Mouse (Mus musculus): ENCODE results near the gene A730071L15Rik. TPM values are rescaled to one million over a fixed set of nuclear protein-coding genes. Genes with fewer than 3 reads are reported as not detected.

The A730071L15Rik gene
- total RNA-seq (2017): 0.63 TPM in 1 of 2 replicates, not detected in the other

- ATAC-seq (replicated peaks in 1 of 2; ENCODE audit: insufficient read depth in 1 of 2, low FRiP score in 2 of 2, low TSS enrichment in 1 of 2, low read depth in 1 of 2, poor library complexity in 2 of 2, severe bottlenecking in 2 of 2): peak; percentile 3 to 46; a peak in 2 of 4 replicates
Observed at GRCm38 (mm10) chr11:6199410-6200086, at the start of gene A730071L15Rik. TSS of gene A730071L15Rik (plus strand) at chr11:6200029.

GRCm38 (mm10) chr11:6152864-6153263, 47.0 kb upstream of the A730071L15Rik start:
- no peak for ATAC-seq (replicated peaks in 1 of 2; ENCODE audit: insufficient read depth in 1 of 2, low FRiP score in 2 of 2, low TSS enrichment in 1 of 2, low read depth in 1 of 2, poor library complexity in 2 of 2, severe bottlenecking in 2 of 2)

- 0 out of 4 replicates have a peak, but pooled peaks of 1 of the 2 experiments have one; percentile 36 for ATAC-seq (replicated peaks in 1 of 2; ENCODE audit: insufficient read depth in 1 of 2, low FRiP score in 2 of 2, low TSS enrichment in 1 of 2, low read depth in 1 of 2, poor library complexity in 2 of 2, severe bottlenecking in 2 of 2)
Observed at GRCm38 (mm10) chr11:6154211-6154701, 45.6 kb upstream of the A730071L15Rik start.

- ATAC-seq (replicated peaks in 1 of 2; ENCODE audit: insufficient read depth in 1 of 2, low FRiP score in 2 of 2, low TSS enrichment in 1 of 2, low read depth in 1 of 2, poor library complexity in 2 of 2, severe bottlenecking in 2 of 2): no peak
Observed at GRCm38 (mm10) chr11:6156651-6157050, 43.2 kb upstream of the A730071L15Rik start.

- no peak for ATAC-seq (replicated peaks in 1 of 2; ENCODE audit: insufficient read depth in 1 of 2, low FRiP score in 2 of 2, low TSS enrichment in 1 of 2, low read depth in 1 of 2, poor library complexity in 2 of 2, severe bottlenecking in 2 of 2)
Observed at GRCm38 (mm10) chr11:6157119-6157518, 42.7 kb upstream of the A730071L15Rik start.

GRCm38 (mm10) chr11:6158515-6158914, 41.3 kb upstream of the A730071L15Rik start:
- no peak for ATAC-seq (replicated peaks in 1 of 2; ENCODE audit: insufficient read depth in 1 of 2, low FRiP score in 2 of 2, low TSS enrichment in 1 of 2, low read depth in 1 of 2, poor library complexity in 2 of 2, severe bottlenecking in 2 of 2)

GRCm38 (mm10) chr11:6159704-6160275, 40.0 kb upstream of the A730071L15Rik start:
- ATAC-seq (replicated peaks in 1 of 2; ENCODE audit: insufficient read depth in 1 of 2, low FRiP score in 2 of 2, low TSS enrichment in 1 of 2, low read depth in 1 of 2, poor library complexity in 2 of 2, severe bottlenecking in 2 of 2): no peak

GRCm38 (mm10) chr11:6160663-6161271, 39.1 kb upstream of the A730071L15Rik start:
- ATAC-seq (replicated peaks in 1 of 2; ENCODE audit: insufficient read depth in 1 of 2, low FRiP score in 2 of 2, low TSS enrichment in 1 of 2, low read depth in 1 of 2, poor library complexity in 2 of 2, severe bottlenecking in 2 of 2): no peak

- ATAC-seq (replicated peaks in 1 of 2; ENCODE audit: insufficient read depth in 1 of 2, low FRiP score in 2 of 2, low TSS enrichment in 1 of 2, low read depth in 1 of 2, poor library complexity in 2 of 2, severe bottlenecking in 2 of 2): no peak
Observed at GRCm38 (mm10) chr11:6161549-6161948, 38.3 kb upstream of the A730071L15Rik start.

GRCm38 (mm10) chr11:6163062-6163461, 36.8 kb upstream of the A730071L15Rik start:
- no peak for ATAC-seq (replicated peaks in 1 of 2; ENCODE audit: insufficient read depth in 1 of 2, low FRiP score in 2 of 2, low TSS enrichment in 1 of 2, low read depth in 1 of 2, poor library complexity in 2 of 2, severe bottlenecking in 2 of 2)

- ATAC-seq (replicated peaks in 1 of 2; ENCODE audit: insufficient read depth in 1 of 2, low FRiP score in 2 of 2, low TSS enrichment in 1 of 2, low read depth in 1 of 2, poor library complexity in 2 of 2, severe bottlenecking in 2 of 2): no peak
Observed at GRCm38 (mm10) chr11:6163706-6164105, 36.1 kb upstream of the A730071L15Rik start.

- ATAC-seq (replicated peaks in 1 of 2; ENCODE audit: insufficient read depth in 1 of 2, low FRiP score in 2 of 2, low TSS enrichment in 1 of 2, low read depth in 1 of 2, poor library complexity in 2 of 2, severe bottlenecking in 2 of 2): no peak
Observed at GRCm38 (mm10) chr11:6164781-6165180, 35.0 kb upstream of the A730071L15Rik start.

- no peak for ATAC-seq (replicated peaks in 1 of 2; ENCODE audit: insufficient read depth in 1 of 2, low FRiP score in 2 of 2, low TSS enrichment in 1 of 2, low read depth in 1 of 2, poor library complexity in 2 of 2, severe bottlenecking in 2 of 2)
Observed at GRCm38 (mm10) chr11:6165391-6166081, 34.3 kb upstream of the A730071L15Rik start.

GRCm38 (mm10) chr11:6166351-6166750, 33.5 kb upstream of the A730071L15Rik start:
- no peak for ATAC-seq (replicated peaks in 1 of 2; ENCODE audit: insufficient read depth in 1 of 2, low FRiP score in 2 of 2, low TSS enrichment in 1 of 2, low read depth in 1 of 2, poor library complexity in 2 of 2, severe bottlenecking in 2 of 2)

- ATAC-seq (replicated peaks in 1 of 2; ENCODE audit: insufficient read depth in 1 of 2, low FRiP score in 2 of 2, low TSS enrichment in 1 of 2, low read depth in 1 of 2, poor library complexity in 2 of 2, severe bottlenecking in 2 of 2): no peak
Observed at GRCm38 (mm10) chr11:6169041-6169663, 30.7 kb upstream of the A730071L15Rik start.

- ATAC-seq (replicated peaks in 1 of 2; ENCODE audit: insufficient read depth in 1 of 2, low FRiP score in 2 of 2, low TSS enrichment in 1 of 2, low read depth in 1 of 2, poor library complexity in 2 of 2, severe bottlenecking in 2 of 2): peak in 1 of 2 experiments; percentile 9; a peak in 3 of 4 replicates
Observed at GRCm38 (mm10) chr11:6174719-6175118, 25.1 kb upstream of the A730071L15Rik start.

GRCm38 (mm10) chr11:6175506-6175905, 24.3 kb upstream of the A730071L15Rik start:
- ATAC-seq (replicated peaks in 1 of 2; ENCODE audit: insufficient read depth in 1 of 2, low FRiP score in 2 of 2, low TSS enrichment in 1 of 2, low read depth in 1 of 2, poor library complexity in 2 of 2, severe bottlenecking in 2 of 2): no peak
